Mouse (Mus musculus) megakaryocyte, embryonic 14.5 days (primary cell): ENCODE measurements around the gene Tmem30a. TPM values are rescaled to one million over a fixed set of nuclear protein-coding genes. Genes with fewer than 3 reads are reported as not detected.
A peak's percentile ranks its signal among the peaks of the same experiment; 100 is the strongest.

Experiments
- H3K27me3 ChIP-seq: replicated peaks from 2 replicates; pipeline ENCODE3; 2012; ENCODE audit warnings: inconsistent platforms
- H3K36me3 ChIP-seq: replicated peaks from 2 replicates; pipeline ENCODE3; 2012; ENCODE audit warnings: low read length, inconsistent platforms, mixed read lengths
- H3K4me1 ChIP-seq: 2 replicates; pipeline ENCODE4 v1.6.1; 2012; ENCODE audit warnings: inconsistent platforms
- H3K4me3 ChIP-seq: replicated peaks from 2 replicates; pipeline ENCODE3; 2012; ENCODE audit warnings: moderate library complexity, mild to moderate bottlenecking, inconsistent platforms
- H3K9me3 ChIP-seq: 2 replicates; pipeline ENCODE4 v1.6.1; 2012; ENCODE audit warnings: inconsistent platforms
- FLI1 ChIP-seq: IDR thresholded peaks from 2 replicates; pipeline ENCODE4 v1.6.1; 2012; ENCODE audit warnings: low read length, inconsistent platforms, mixed read lengths
- GATA1 ChIP-seq: IDR thresholded peaks from 3 replicates; pipeline ENCODE4 v1.6.1; 2012; ENCODE audit warnings: mixed read lengths, low read length, inconsistent platforms, borderline replicate concordance
- polyA plus RNA-seq: library from polyadenylated mRNA; stranded (reverse); fragments of >175 nt; gene quantifications from 2 replicates; pipeline ENCODE4 v1.2.3, GENCODE M21; 2012; ENCODE audit warnings: low replicate concordance; ENCODE audit not compliant: insufficient read depth

The Tmem30a gene
- 64.6 and 357 TPM in 2 replicates for polyA plus RNA-seq

GRCm38 (mm10) chr9:79792841-79793835 lies at the start of gene Tmem30a:
TSS of gene Tmem30a (minus strand) at chr9:79793507.
- H3K27me3 ChIP-seq, result no peaks in the 10 kb centered on the region
- H3K4me3 ChIP-seq, result peak within 1 kb of the TSS; percentile 100
- no peaks in the 10 kb centered on the region for H3K36me3 ChIP-seq
- H3K9me3 ChIP-seq, result no peaks in the 10 kb centered on the region
- no peak; the same call in 1 of the 2 replicates for TF ChIP-seq FLI1
- no peak for TF ChIP-seq GATA1
- peaks cover 49% of the 10 kb centered on the region for H3K4me1 ChIP-seq

DNA sequence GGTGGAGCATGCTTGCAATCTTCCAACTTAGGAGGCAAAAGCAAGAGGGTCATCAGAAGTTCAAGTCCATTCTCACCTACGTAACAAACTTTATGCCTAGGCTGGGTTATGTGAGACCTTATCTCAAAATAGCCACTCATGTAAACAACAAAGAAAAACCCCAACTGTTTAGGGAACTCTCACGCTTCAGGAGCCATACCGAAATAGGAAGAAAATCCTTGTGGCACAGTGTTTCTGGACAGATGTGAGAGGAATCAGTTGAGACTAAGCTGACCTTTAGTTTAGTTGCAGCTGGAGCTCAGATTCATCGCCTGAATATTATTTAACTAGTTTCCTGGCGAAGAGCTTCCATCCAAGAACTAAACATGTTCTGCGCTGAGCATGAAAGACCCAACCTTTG lies 49.3 kb upstream of the Tmem30a start:
- no peak for TF ChIP-seq FLI1
- TF ChIP-seq GATA1, result no peak
- Histone ChIP-seq H3K9me3 (peaks cover 4% of the 10 kb centered on the region; the same call in 1 of the 2 replicates), H3K4me3 (no peak overlapping the region)

DNA sequence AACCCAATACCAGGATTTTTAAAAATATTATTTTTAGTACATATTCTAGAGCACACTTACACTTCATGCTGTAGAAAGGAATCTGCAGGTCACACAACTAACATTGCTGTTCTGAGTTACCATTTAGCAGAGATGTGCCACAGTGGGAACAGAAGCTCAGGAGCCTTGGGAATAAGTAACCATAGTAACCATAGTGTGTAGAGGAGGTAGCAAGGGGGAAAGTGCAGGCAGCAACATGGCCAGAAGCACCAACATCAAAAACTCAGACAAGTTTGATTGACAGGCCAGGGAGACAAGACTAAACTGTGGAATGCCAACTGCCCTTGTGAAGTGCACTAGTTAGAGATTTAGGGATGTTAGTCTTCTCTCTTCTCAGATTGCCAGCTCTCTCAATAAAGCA lies 48.7 kb upstream of the Tmem30a start:
- Histone ChIP-seq H3K4me3 (no peak overlapping the region), H3K4me1 (no peaks in the 10 kb centered on the region), H3K36me3 (no peaks in the 10 kb centered on the region), H3K27me3 (no peaks in the 10 kb centered on the region), H3K9me3 (peaks cover 4% of the 10 kb centered on the region; the same call in 1 of the 2 replicates)
- no peak for TF ChIP-seq FLI1
- TF ChIP-seq GATA1, result no peak

More for the DNA sequence above, 49.3 kb upstream of the Tmem30a start:
- no peaks in the 10 kb centered on the region for H3K36me3 ChIP-seq
- no peaks in the 10 kb centered on the region for H3K27me3 ChIP-seq
- H3K4me1 ChIP-seq, result no peaks in the 10 kb centered on the region

DNA sequence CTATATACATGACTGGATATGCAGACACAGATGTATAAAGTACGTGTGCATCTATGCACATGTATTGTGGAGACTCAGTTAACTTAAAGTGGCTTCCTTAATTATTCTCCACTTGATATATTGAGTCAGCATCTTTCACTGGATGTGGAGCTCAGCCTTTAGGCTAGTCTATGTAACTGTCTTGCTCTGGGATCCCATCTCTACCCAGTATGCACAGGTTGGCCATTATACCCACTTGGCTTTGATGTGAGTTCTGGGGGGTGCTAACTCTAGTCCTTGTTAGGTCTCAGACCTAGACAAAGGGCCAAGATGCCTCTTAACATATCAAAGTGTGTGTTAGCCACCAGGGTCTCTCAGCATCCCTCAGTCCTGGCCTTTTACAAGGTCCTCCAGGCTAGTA lies 38.0 kb upstream of the Tmem30a start:
- Histone ChIP-seq H3K36me3 (no peaks in the 10 kb centered on the region), H3K4me3 (no peak overlapping the region), H3K27me3 (peaks cover 3% of the 10 kb centered on the region), H3K4me1 (no peaks in the 10 kb centered on the region), H3K9me3 (no peaks in the 10 kb centered on the region)
- TF ChIP-seq FLI1, result no peak
- TF ChIP-seq GATA1, result no peak

- peaks cover 3% of the 10 kb centered on the region for H3K27me3 ChIP-seq
- TF ChIP-seq GATA1, result no peak
- TF ChIP-seq FLI1, result no peak
- no peaks in the 10 kb centered on the region for H3K9me3 ChIP-seq
- no peaks in the 10 kb centered on the region for H3K4me1 ChIP-seq
- no peaks in the 10 kb centered on the region for H3K36me3 ChIP-seq
- H3K4me3 ChIP-seq, result no peak overlapping the region
Observed at GRCm38 (mm10) chr9:79830874-79831273, 37.6 kb upstream of the Tmem30a start.

GRCm38 (mm10) chr9:79829842-79830800 lies 36.8 kb upstream of the Tmem30a start:
- Histone ChIP-seq H3K4me3 (no peak overlapping the region), H3K27me3 (peaks cover 3% of the 10 kb centered on the region), H3K9me3 (no peaks in the 10 kb centered on the region), H3K4me1 (no peaks in the 10 kb centered on the region), H3K36me3 (no peaks in the 10 kb centered on the region)
- TF ChIP-seq GATA1 (no peak), FLI1 (no peak)

- no peak for TF ChIP-seq FLI1
- TF ChIP-seq GATA1, result no peak
- Histone ChIP-seq H3K9me3 (no peaks in the 10 kb centered on the region), H3K4me1 (no peaks in the 10 kb centered on the region), H3K27me3 (peaks cover 3% of the 10 kb centered on the region), H3K36me3 (no peaks in the 10 kb centered on the region), H3K4me3 (no peak overlapping the region)
Observed at GRCm38 (mm10) chr9:79827072-79827471, 33.8 kb upstream of the Tmem30a start.

- H3K36me3 ChIP-seq, result no peaks in the 10 kb centered on the region
- TF ChIP-seq FLI1 (no peak), GATA1 (no peak)
- no peaks in the 10 kb centered on the region for H3K4me1 ChIP-seq
- H3K9me3 ChIP-seq, result no peaks in the 10 kb centered on the region
- no peak overlapping the region for H3K4me3 ChIP-seq
- peaks cover 2% of the 10 kb centered on the region for H3K27me3 ChIP-seq
Observed at GRCm38 (mm10) chr9:79825526-79825925, 32.2 kb upstream of the Tmem30a start.

DNA sequence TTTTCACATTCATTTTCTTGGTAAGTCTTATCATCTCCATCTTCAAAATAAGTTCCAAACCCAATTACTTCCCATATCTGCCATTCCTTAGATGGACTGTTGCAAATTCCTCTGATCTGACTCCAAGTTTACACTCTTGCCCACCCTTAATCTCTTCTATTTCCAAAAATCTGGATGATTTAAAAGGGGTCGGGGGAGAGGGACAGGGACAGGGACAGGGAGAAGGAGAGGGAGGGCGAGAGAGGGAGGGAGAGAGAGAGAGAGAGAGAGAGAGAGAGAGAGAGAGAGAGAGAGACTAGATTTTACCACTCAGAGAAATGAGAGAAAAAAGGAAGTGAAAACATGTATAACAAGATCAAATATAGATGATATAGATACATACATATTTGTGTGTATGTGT lies 30.5 kb upstream of the Tmem30a start:
- H3K27me3 ChIP-seq, result peaks cover 2% of the 10 kb centered on the region
- H3K9me3 ChIP-seq, result peaks cover 13% of the 10 kb centered on the region
- H3K36me3 ChIP-seq, result no peaks in the 10 kb centered on the region
- no peak overlapping the region for H3K4me3 ChIP-seq
- no peaks in the 10 kb centered on the region for H3K4me1 ChIP-seq
- TF ChIP-seq FLI1, result no peak
- TF ChIP-seq GATA1, result no peak

GRCm38 (mm10) chr9:79823438-79823837 lies 30.1 kb upstream of the Tmem30a start:
- H3K4me1 ChIP-seq, result no peaks in the 10 kb centered on the region
- no peaks in the 10 kb centered on the region for H3K36me3 ChIP-seq
- peaks cover 1% of the 10 kb centered on the region for H3K27me3 ChIP-seq
- TF ChIP-seq GATA1, result no peak
- no peak for TF ChIP-seq FLI1
- H3K9me3 ChIP-seq, result peaks cover 17% of the 10 kb centered on the region
- H3K4me3 ChIP-seq, result no peak overlapping the region
